Mouse (Mus musculus): ENCODE measurements at regions not wholly inside any gene's neighbourhood (a gene's known extent, or its start where the extent isn't known, plus 50 kb on each side); places are given as distances from the start of the nearest gene placed in this dataset.

DNA sequence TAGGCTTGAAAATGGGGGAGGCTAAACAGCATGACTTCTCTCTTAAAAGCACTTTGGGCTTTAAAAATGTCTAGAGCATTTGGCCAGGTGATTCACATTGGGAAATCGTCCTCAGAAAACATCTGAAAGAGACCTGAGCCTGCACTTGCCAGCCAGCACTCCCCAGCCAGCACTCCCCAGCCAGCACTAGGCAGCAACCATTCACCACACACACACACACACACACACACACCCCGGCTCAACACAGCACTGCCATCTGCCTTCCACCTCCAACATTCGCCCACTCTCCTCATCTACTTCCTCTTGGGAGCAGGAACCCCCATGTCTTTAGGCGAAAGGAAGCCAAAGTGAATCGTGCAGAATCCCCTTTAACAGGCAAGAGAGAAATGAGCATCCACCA, 85.4 kb downstream of the Atp23 start:
- no peak for TF ChIP-seq CTCF (IDR thresholded peaks at IDR 0.05; ENCODE audit: low read depth)
- TF ChIP-seq EP300 (IDR thresholded peaks at IDR 0.05; ENCODE audit: low read depth): no peak

All from heart, postnatal 0 days (tissue).